Mouse (Mus musculus) cerebral cortex, adult 2 months (tissue): ENCODE measurements around the gene Gm4969.

ENCODE experiments used
- WGBS: fragments of 180-500 bp; shearing (Covaris S2); methylation state at CpG from one replicate; pipeline ENCODE4 v1.1.7; 2018; 5-methylcytosine and 5-hydroxymethylcytosine counted together

Gm4969 gene

GRCm38 (mm10) chr7:19136673-19137334, 18.6 kb upstream of the Gm4969 start:
- WGBS, result 64% methylated on average over 38 of the region's 38 CpGs

GRCm38 (mm10) chr7:19136168-19136567, 18.0 kb upstream of the Gm4969 start:
- 90% methylated on average over 13 of the region's 13 CpGs for WGBS

DNA sequence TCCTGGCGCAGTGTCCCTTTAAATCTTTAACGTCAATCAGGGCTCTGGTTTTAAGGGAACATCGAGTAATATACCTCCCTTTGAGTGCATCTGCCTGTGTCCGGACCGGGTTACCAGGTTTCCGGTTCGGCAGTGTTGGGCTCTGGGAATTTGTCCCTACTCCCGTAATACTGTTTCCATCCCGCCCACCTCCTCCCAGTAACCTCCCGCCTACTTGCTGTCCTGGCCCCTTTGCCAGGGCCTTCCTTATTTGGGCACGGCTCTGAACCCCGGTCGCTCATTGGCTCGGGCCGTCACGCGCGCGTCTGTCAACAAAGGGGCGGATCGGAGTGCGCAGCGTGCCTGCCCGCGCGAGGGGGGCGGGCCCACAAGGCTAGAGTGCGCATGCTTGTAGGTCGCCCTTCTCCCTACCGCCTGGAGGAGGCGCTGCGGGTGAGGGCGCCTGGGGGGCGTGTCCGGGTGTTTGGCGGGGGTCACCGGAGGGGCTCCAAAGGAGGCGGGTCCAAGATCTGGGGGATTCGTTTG, 13.2 kb upstream of the Gm4969 start:
- under 1% methylated on average over 39 of the region's 39 CpGs for WGBS

- 16% methylated on average over 4 of the region's 4 CpGs for WGBS
These were observed 12.5 kb upstream of the Gm4969 start for GRCm38 (mm10) chr7:19130657-19131056.

- WGBS, result 91% methylated on average over 5 of the region's 5 CpGs
These were observed 11.2 kb upstream of the Gm4969 start for GRCm38 (mm10) chr7:19129396-19129795.

- WGBS, result 72% methylated on average over 5 of the region's 5 CpGs
These were observed 9.6 kb upstream of the Gm4969 start for GRCm38 (mm10) chr7:19127744-19128143.

DNA sequence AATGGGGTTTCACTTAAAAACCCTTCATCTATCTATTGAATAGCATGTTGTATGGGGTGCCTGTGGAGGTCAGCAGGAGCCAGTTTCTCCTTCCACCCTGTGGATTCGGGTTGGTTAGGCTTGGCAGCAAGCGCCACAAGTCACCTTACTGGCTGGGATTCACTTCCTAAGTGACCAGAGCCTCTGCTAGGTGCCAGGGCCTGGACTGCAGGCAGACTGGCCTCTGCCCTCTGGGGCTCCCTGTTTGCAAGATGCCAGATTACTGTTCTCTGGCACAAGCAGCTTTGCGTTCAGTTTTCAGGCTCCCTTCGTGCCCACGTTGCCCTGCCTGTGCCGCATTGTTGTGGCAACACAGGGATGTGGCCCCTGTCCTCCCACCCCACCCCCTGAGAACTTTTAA, 6.5 kb upstream of the Gm4969 start:
- 82% methylated on average over 6 of the region's 6 CpGs for WGBS

- WGBS, result 85% methylated on average over 4 of the region's 4 CpGs
These were observed 3.5 kb upstream of the Gm4969 start for GRCm38 (mm10) chr7:19121686-19122085.

DNA sequence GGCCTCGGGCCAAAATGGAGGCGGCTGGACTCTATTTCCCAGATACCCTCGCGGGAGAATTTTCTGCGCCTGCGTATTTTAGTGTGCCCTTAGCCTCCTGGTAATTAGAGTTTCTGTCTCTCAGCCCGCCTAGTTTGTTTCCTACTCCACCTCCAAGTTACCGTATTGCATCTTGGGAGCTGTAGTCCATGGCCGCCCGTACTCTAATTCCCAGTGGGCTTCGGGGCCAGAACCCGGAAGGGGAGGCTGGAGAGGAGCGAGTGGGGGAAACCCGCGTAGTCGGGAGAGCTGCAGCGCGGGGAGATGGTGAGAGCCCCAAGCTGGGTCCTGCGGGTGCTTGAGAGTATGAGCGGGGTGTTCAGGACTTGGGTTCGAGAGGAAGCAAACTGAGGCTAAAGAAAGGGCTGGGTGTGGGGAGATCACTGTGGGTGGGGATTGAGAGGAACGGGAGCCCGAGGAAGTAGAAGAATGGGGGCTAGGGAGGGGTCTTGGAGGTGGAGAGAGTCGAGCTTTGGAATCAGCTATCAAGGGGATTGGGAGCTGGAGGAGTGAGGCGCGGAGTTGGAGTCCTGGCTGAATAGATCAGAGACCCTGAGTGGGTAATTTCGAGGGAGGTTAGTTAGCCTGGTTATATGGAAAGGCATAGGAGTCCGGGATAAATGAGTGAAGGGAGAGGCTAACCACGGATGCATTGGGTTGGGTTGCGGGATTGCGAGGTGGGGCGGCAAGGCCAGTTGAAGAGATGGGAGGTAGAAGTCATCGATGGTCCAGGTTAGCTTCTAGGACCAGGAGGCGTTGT, 1.7 kb upstream of the Gm4969 start, which contains the start of gene Fbxo46:
Fbxo46 (plus strand) TSS at position 229 of the 799 bp plus-strand sequence.
- WGBS, result 1% methylated on average over 34 of the region's 34 CpGs

GRCm38 (mm10) chr7:19119083-19119482, 915 bp upstream of the Gm4969 start:
- WGBS, result 90% methylated on average over 8 of the region's 8 CpGs

GRCm38 (mm10) chr7:19109565-19109964, 8.6 kb downstream of the Gm4969 start:
- WGBS, result 94% methylated on average over 1 of the region's 1 CpGs

GRCm38 (mm10) chr7:19107436-19107835, 10.7 kb downstream of the Gm4969 start:
- 71% methylated on average over 3 of the region's 3 CpGs for WGBS

GRCm38 (mm10) chr7:19104486-19104885, 13.7 kb downstream of the Gm4969 start:
- 78% methylated on average over 2 of the region's 2 CpGs for whole genome bisulfite sequencing

DNA sequence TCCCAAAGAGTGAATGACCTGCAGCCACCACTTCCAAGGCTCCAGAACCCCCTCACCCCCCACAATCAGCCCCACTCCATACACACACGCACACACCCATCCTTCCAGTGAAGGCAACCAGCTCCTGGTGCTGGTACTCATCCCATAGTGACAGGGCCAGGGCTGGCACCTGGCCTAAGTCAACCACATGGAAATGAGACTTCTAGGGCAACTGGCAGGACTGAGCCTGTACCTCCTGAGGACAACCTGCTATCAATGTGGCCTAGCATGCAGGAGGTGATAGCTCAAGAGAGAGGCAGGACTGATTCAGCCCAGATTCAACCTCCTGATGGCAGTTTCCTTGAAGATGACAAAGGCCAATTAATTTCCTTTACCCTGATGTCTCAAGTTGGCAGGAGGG, 17.9 kb downstream of the Gm4969 start:
- 84% methylated on average over 1 of the region's 1 CpGs for WGBS

DNA sequence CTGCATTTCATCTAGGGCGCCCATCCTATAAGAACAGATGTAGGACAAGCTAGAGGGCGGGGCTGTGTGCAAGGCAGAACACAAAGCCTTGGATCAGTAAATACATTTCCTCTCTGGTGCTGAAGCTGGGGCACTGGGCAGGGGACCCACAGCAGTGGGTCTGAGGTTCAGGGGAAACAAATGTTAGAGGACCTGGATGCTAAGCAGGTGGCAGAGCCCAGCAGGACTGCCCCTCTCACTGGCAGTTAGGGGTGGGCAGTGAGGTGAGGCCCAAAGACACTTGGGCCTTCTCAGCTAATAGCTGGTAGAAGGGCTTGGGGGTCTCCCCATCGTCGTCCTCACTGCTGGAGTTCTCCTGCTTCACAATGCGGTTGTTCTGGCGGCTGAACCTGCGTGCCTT, 19.4 kb downstream of the Gm4969 start:
- 84% methylated on average over 7 of the region's 7 CpGs for WGBS

GRCm38 (mm10) chr7:19097217-19097616, 21.0 kb downstream of the Gm4969 start:
- WGBS, result 84% methylated on average over 2 of the region's 2 CpGs

GRCm38 (mm10) chr7:19096421-19096976, 21.7 kb downstream of the Gm4969 start:
- 86% methylated on average over 5 of the region's 5 CpGs for WGBS

DNA sequence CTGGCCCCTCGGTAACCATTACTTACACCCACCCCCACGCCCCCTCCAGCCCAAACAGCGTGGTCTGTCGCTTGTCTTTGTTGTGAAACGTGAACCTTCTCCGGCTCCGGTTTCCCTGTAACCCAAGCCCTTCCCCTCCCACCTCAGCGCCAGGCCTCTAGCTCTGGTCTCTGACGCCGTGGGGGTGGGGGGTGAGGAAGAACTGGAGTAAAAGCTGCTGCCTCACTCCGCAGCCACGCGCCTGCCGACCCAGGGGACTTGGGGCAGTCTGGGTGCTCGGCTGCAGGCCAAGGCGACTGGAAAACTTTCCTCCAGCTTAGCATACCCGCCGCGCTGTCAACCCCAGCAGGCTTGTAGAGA, 22.4 kb downstream of the Gm4969 start:
- WGBS, result 11% methylated on average over 19 of the region's 19 CpGs

DNA sequence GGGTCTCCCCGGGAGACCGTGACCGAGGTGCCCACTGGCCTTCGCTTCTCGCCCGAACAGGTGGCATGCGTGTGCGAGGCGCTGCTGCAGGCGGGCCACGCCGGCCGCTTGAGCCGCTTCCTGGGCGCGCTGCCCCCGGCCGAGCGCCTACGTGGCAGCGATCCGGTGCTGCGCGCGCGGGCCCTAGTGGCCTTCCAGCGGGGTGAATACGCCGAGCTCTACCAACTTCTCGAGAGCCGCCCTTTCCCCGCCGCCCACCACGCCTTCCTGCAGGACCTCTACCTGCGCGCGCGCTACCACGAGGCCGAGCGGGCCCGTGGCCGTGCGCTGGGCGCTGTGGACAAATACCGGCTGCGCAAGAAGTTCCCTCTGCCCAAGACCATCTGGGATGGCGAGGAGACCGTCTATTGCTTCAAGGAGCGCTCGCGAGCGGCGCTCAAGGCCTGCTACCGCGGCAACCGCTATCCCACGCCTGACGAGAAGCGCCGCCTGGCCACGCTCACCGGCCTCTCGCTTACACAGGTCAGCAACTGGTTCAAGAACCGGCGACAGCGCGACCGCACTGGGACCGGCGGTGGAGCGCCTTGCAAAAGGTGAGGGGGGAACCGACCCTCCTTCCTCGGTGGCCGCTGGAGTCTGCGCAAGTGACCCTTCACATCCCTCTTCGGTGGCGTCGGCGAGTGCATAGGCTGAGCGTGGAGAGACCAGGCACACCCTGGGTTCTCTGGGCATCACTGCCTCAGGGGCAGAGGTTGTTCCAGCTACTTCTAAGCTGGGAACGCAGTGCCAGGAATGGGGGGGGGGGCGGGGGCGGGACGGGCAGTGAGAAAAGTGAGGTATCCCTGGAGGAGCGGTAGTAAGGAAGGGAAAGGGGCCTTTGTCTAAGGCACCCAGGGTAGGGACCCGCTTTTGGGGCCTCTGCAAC, 23.1 kb downstream of the Gm4969 start:
- under 1% methylated on average over 80 of the region's 87 CpGs for WGBS

- WGBS, result 2% methylated on average over 33 of the region's 36 CpGs
These were observed 23.7 kb downstream of the Gm4969 start, which contains the start of gene Six5 for GRCm38 (mm10) chr7:19094471-19094825. Six5 (plus strand) TSS chr7:19094594.

- 5% methylated on average over 45 of the region's 45 CpGs for WGBS
These were observed 24.4 kb downstream of the Gm4969 start for GRCm38 (mm10) chr7:19093537-19094385.
